Mouse (Mus musculus): ENCODE results near the gene Slc1a3.
A peak's percentile ranks its signal among the peaks of the same experiment; 100 is the strongest.
"Not testable (repeated sequence)": the region's sequence is repeated elsewhere in the genome, so short reads cannot be mapped to it uniquely, and the experiment has no call there.

Gene Slc1a3

GRCm38 (mm10) chr15:8706613-8707012, 4.0 kb downstream of the Slc1a3 start:
- DNase-seq (ENCODE audit: low spot score in 2 of 2), result no peak

- peak; percentile 35 to 63 for DNase-seq (ENCODE audit: low spot score in 2 of 2)
Measured at GRCm38 (mm10) chr15:8706178-8706577, 4.4 kb downstream of the Slc1a3 start.

- not testable (repeated sequence) for DNase-seq (ENCODE audit: low spot score in 2 of 2)
Measured at GRCm38 (mm10) chr15:8705560-8705959, 5.0 kb downstream of the Slc1a3 start.

GRCm38 (mm10) chr15:8697976-8698375, 12.6 kb downstream of the Slc1a3 start:
- DNase-seq (ENCODE audit: low spot score in 2 of 2), result no peak

- peak in 1 of 2 experiments; percentile 33 for DNase-seq (ENCODE audit: low spot score in 2 of 2)
Measured at GRCm38 (mm10) chr15:8697500-8697899, 13.1 kb downstream of the Slc1a3 start.

- DNase-seq (ENCODE audit: low spot score in 2 of 2), result not testable (repeated sequence)
Measured at GRCm38 (mm10) chr15:8690141-8690540, 20.4 kb downstream of the Slc1a3 start.

GRCm38 (mm10) chr15:8686846-8687245, 23.7 kb downstream of the Slc1a3 start:
- no peak for DNase-seq (ENCODE audit: low spot score in 2 of 2)

- DNase-seq (ENCODE audit: low spot score in 2 of 2), result no peak
Measured at GRCm38 (mm10) chr15:8685506-8685905, 25.1 kb downstream of the Slc1a3 start.

- no peak for DNase-seq (ENCODE audit: low spot score in 2 of 2)
Measured at GRCm38 (mm10) chr15:8684263-8684662, 26.3 kb downstream of the Slc1a3 start.

GRCm38 (mm10) chr15:8682871-8683270, 27.7 kb downstream of the Slc1a3 start:
- no peak for DNase-seq (ENCODE audit: low spot score in 2 of 2)

GRCm38 (mm10) chr15:8682421-8682820, 28.1 kb downstream of the Slc1a3 start:
- DNase-seq (ENCODE audit: low spot score in 2 of 2), result no peak

GRCm38 (mm10) chr15:8681971-8682370, 28.6 kb downstream of the Slc1a3 start:
- no peak for DNase-seq (ENCODE audit: low spot score in 2 of 2)

GRCm38 (mm10) chr15:8681009-8681408, 29.6 kb downstream of the Slc1a3 start:
- no peak for DNase-seq (ENCODE audit: low spot score in 2 of 2)

- no peak for DNase-seq (ENCODE audit: low spot score in 2 of 2)
Measured at GRCm38 (mm10) chr15:8676959-8677358, 33.6 kb downstream of the Slc1a3 start.

GRCm38 (mm10) chr15:8676211-8676691, 34.3 kb downstream of the Slc1a3 start:
- DNase-seq (ENCODE audit: low spot score in 2 of 2), result no peak

GRCm38 (mm10) chr15:8675616-8676015, 34.9 kb downstream of the Slc1a3 start:
- no peak for DNase-seq (ENCODE audit: low spot score in 2 of 2)

- DNase-seq (ENCODE audit: low spot score in 2 of 2), result no peak
Measured at GRCm38 (mm10) chr15:8672532-8672931, 38.0 kb downstream of the Slc1a3 start.

GRCm38 (mm10) chr15:8667849-8668522, 42.6 kb downstream of the Slc1a3 start:
- no peak for DNase-seq (ENCODE audit: low spot score in 2 of 2)

- DNase-seq (ENCODE audit: low spot score in 2 of 2), result no peak
Measured at GRCm38 (mm10) chr15:8665675-8666350, 44.8 kb downstream of the Slc1a3 start.

GRCm38 (mm10) chr15:8663348-8664099, 47.0 kb downstream of the Slc1a3 start:
- peak; percentile 48 to 76 for DNase-seq (ENCODE audit: low spot score in 2 of 2)

- no peak for DNase-seq (ENCODE audit: low spot score in 2 of 2)
Measured at GRCm38 (mm10) chr15:8661856-8662255, 48.7 kb downstream of the Slc1a3 start.

GRCm38 (mm10) chr15:8659977-8660376, 50.6 kb downstream of the Slc1a3 start:
- no peak for DNase-seq (ENCODE audit: low spot score in 2 of 2)

Data from right cerebral cortex, adult 2 months (tissue).